Mouse (Mus musculus): ENCODE measurements around the gene Amotl1. TPM values are rescaled to one million over a fixed set of nuclear protein-coding genes. Genes with fewer than 3 reads are reported as not detected.

Amotl1 gene
- polyA plus RNA-seq, 1 experiment from 2014 or later: 1.6 TPM

- no peak overlapping the region for H3K27ac ChIP-seq (ENCODE audit: low read depth)
- H3K9ac ChIP-seq (replicated peaks): no peak overlapping the region
- H3K4me1 ChIP-seq (ENCODE audit: insufficient read depth): peaks cover 3% of the 10 kb centered on the region; the same call in 1 of the 2 replicates
- H3K4me3 ChIP-seq (ENCODE audit: low read depth, low read length): no peak overlapping the region
- no peak overlapping the region for H3K4me2 ChIP-seq (ENCODE audit: low read depth, low read length)
- WGBS (ENCODE audit: insufficient replicate concordance): 59% methylated on average over 6 of the region's 6 CpGs
- no peak for DNase-seq
- H3K36me3 ChIP-seq (replicated peaks; ENCODE audit: insufficient read depth, low read length): no peaks in the 10 kb centered on the region
- no peak for ATAC-seq
- no peaks in the 10 kb centered on the region for H3K27me3 ChIP-seq (ENCODE audit: insufficient read depth, low read length)
- TF ChIP-seq CTCF (IDR thresholded peaks at IDR 0.05; ENCODE audit: low read depth) (no peak), EP300 (IDR thresholded peaks at IDR 0.05; ENCODE audit: low read depth) (no peak)
- no peaks in the 10 kb centered on the region for H3K9me3 ChIP-seq (ENCODE audit: low read length)
Measured at GRCm38 (mm10) chr9:14643328-14643727, 1.5 kb downstream of the Amotl1 start.

- Histone ChIP-seq H3K9me3 (ENCODE audit: low read length) (no peaks in the 10 kb centered on the region), H3K9ac (replicated peaks) (no peak overlapping the region), H3K27me3 (ENCODE audit: insufficient read depth, low read length) (no peaks in the 10 kb centered on the region), H3K4me1 (ENCODE audit: insufficient read depth) (peaks cover 3% of the 10 kb centered on the region; the same call in 1 of the 2 replicates), H3K4me3 (ENCODE audit: low read depth, low read length) (no peak overlapping the region), H3K36me3 (replicated peaks; ENCODE audit: insufficient read depth, low read length) (no peaks in the 10 kb centered on the region), H3K27ac (ENCODE audit: low read depth) (peak overlapping the region; percentile 63; the same call in 1 of the 2 replicates), H3K4me2 (ENCODE audit: low read depth, low read length) (no peak overlapping the region)
- DNase-seq (no peak), ATAC-seq (peak; percentile 13; the same call in 1 of the 2 replicates)
- WGBS (ENCODE audit: insufficient replicate concordance): 20% methylated on average over 5 of the region's 5 CpGs
- TF ChIP-seq EP300 (IDR thresholded peaks at IDR 0.05; ENCODE audit: low read depth) (no peak), CTCF (IDR thresholded peaks at IDR 0.05; ENCODE audit: low read depth) (no peak)
Measured at GRCm38 (mm10) chr9:14642251-14643021, 2.4 kb downstream of the Amotl1 start.

GRCm38 (mm10) chr9:14641310-14642067, 3.4 kb downstream of the Amotl1 start:
- H3K27me3 ChIP-seq (ENCODE audit: insufficient read depth, low read length): no peaks in the 10 kb centered on the region
- no peaks in the 10 kb centered on the region for H3K36me3 ChIP-seq (replicated peaks; ENCODE audit: insufficient read depth, low read length)
- H3K9ac ChIP-seq (replicated peaks): no peak overlapping the region
- H3K27ac ChIP-seq (ENCODE audit: low read depth): peak overlapping the region; percentile 63; the same call in 1 of the 2 replicates
- no peak overlapping the region for H3K4me2 ChIP-seq (ENCODE audit: low read depth, low read length)
- WGBS (ENCODE audit: insufficient replicate concordance): 28% methylated on average over 7 of the region's 7 CpGs
- H3K4me3 ChIP-seq (ENCODE audit: low read depth, low read length): no peak overlapping the region
- H3K9me3 ChIP-seq (ENCODE audit: low read length): no peaks in the 10 kb centered on the region
- ATAC-seq (peak; percentile 74), DNase-seq (no peak)
- H3K4me1 ChIP-seq (ENCODE audit: insufficient read depth): peaks cover 3% of the 10 kb centered on the region; the same call in 1 of the 2 replicates
- TF ChIP-seq CTCF (IDR thresholded peaks at IDR 0.05; ENCODE audit: low read depth) (no peak), EP300 (IDR thresholded peaks at IDR 0.05; ENCODE audit: low read depth) (0 out of 2 replicates have a peak, but pooled peaks have one; percentile 39)

GRCm38 (mm10) chr9:14636244-14636643, 8.6 kb downstream of the Amotl1 start:
- Histone ChIP-seq H3K9me3 (ENCODE audit: low read length) (no peaks in the 10 kb centered on the region), H3K4me2 (ENCODE audit: low read depth, low read length) (no peak overlapping the region), H3K27ac (ENCODE audit: low read depth) (no peak overlapping the region), H3K4me3 (ENCODE audit: low read depth, low read length) (no peak overlapping the region), H3K27me3 (ENCODE audit: insufficient read depth, low read length) (no peaks in the 10 kb centered on the region), H3K9ac (replicated peaks) (no peak overlapping the region), H3K36me3 (replicated peaks; ENCODE audit: insufficient read depth, low read length) (no peaks in the 10 kb centered on the region), H3K4me1 (ENCODE audit: insufficient read depth) (peaks cover 3% of the 10 kb centered on the region; the same call in 1 of the 2 replicates)
- TF ChIP-seq CTCF (IDR thresholded peaks at IDR 0.05; ENCODE audit: low read depth) (no peak), EP300 (IDR thresholded peaks at IDR 0.05; ENCODE audit: low read depth) (no peak)
- no peak for DNase-seq
- WGBS (ENCODE audit: insufficient replicate concordance): 66% methylated on average over 3 of the region's 3 CpGs
- ATAC-seq: no peak

GRCm38 (mm10) chr9:14635551-14635950, 9.3 kb downstream of the Amotl1 start:
- TF ChIP-seq CTCF (IDR thresholded peaks at IDR 0.05; ENCODE audit: low read depth) (no peak), EP300 (IDR thresholded peaks at IDR 0.05; ENCODE audit: low read depth) (no peak)
- Histone ChIP-seq H3K9me3 (ENCODE audit: low read length) (no peaks in the 10 kb centered on the region), H3K27me3 (ENCODE audit: insufficient read depth, low read length) (no peaks in the 10 kb centered on the region), H3K4me1 (ENCODE audit: insufficient read depth) (no peaks in the 10 kb centered on the region), H3K27ac (ENCODE audit: low read depth) (no peak overlapping the region), H3K4me3 (ENCODE audit: low read depth, low read length) (no peak overlapping the region), H3K9ac (replicated peaks) (no peak overlapping the region), H3K36me3 (replicated peaks; ENCODE audit: insufficient read depth, low read length) (no peaks in the 10 kb centered on the region), H3K4me2 (ENCODE audit: low read depth, low read length) (no peak overlapping the region)
- DNase-seq (no peak), ATAC-seq (no peak)
- WGBS (ENCODE audit: insufficient replicate concordance): 76% methylated on average over 7 of the region's 7 CpGs

GRCm38 (mm10) chr9:14634155-14634554, 10.7 kb downstream of the Amotl1 start:
- Histone ChIP-seq H3K36me3 (replicated peaks; ENCODE audit: insufficient read depth, low read length) (no peaks in the 10 kb centered on the region), H3K4me1 (ENCODE audit: insufficient read depth) (no peaks in the 10 kb centered on the region), H3K27me3 (ENCODE audit: insufficient read depth, low read length) (no peaks in the 10 kb centered on the region), H3K9me3 (ENCODE audit: low read length) (no peaks in the 10 kb centered on the region), H3K27ac (ENCODE audit: low read depth) (no peak overlapping the region), H3K4me3 (ENCODE audit: low read depth, low read length) (no peak overlapping the region), H3K9ac (replicated peaks) (no peak overlapping the region), H3K4me2 (ENCODE audit: low read depth, low read length) (no peak overlapping the region)
- WGBS (ENCODE audit: insufficient replicate concordance): 23% methylated on average over 15 of the region's 15 CpGs
- no peak for ATAC-seq
- TF ChIP-seq EP300 (IDR thresholded peaks at IDR 0.05; ENCODE audit: low read depth) (no peak), CTCF (IDR thresholded peaks at IDR 0.05; ENCODE audit: low read depth) (no peak)
- no peak for DNase-seq

Measured in liver, postnatal 0 days (tissue).